Mouse (Mus musculus): ENCODE results near the gene Scamp1. TPM values are rescaled to one million over a fixed set of nuclear protein-coding genes. Genes with fewer than 3 reads are reported as not detected.

The Scamp1 gene
- polyA plus RNA-seq, 1 experiment from 2014 or later: 25.2 TPM

DNA sequence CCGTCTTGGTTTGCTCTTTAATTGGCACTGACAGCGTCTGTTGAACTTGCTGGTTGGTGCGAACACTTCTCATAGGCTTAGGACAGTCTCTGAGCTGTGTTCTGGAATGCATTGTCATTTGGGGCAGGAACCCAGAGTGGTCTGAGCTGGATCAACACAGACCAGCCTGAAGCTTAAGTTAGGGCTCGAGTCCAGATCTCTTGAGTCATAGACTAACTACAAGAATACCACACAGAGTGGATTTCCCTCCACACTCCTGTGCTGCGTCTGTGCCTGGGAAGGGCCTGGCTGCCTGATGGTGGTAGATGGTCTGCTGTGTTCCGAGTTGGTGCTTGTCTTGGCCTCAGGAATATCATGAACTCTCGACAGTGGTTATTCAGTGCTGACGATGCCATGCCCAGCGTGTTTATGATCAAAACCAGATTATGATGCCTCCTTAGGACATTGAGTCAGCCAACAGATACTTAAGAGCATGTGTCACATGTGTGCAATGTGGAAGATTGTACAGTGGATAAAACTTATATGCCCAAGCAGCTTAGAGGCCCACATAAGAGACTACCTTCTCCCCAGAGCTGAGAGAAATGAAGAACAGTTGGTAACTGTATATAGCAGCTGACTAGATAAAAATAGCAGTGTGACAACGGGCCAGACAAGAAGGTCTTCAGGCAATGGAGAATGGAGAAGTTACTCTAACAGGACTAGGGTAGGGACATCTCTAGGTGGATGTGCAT lies 100.8 kb downstream of the Scamp1 start:
- Histone ChIP-seq H3K36me3 (ENCODE audit: control insufficient read depth, insufficient read depth, low read length) (0 out of 2 replicates have a peak, but pooled peaks cover 2% of the 10 kb centered on the region), H3K9ac (ENCODE audit: low read depth, low read length) (no peak overlapping the region), H3K4me3 (ENCODE audit: low read depth, low read length) (no peak overlapping the region), H3K27me3 (replicated peaks; ENCODE audit: control insufficient read depth, insufficient read depth, low read length) (no peaks in the 10 kb centered on the region), H3K27ac (replicated peaks; ENCODE audit: low read depth, low read length) (0 out of 2 replicates have a peak overlapping the region, but pooled peaks have one; percentile 22), H3K4me2 (ENCODE audit: low read depth, low read length) (no peak overlapping the region), H3K4me1 (ENCODE audit: control insufficient read depth, insufficient read depth, low read length) (peaks cover 6% of the 10 kb centered on the region; the same call in 1 of the 2 replicates), H3K9me3 (ENCODE audit: control insufficient read depth, low read length) (no peaks in the 10 kb centered on the region)
- DNase-seq (ENCODE audit: low spot score) (no peak), ATAC-seq (ENCODE audit: low read depth) (0 out of 2 replicates have a peak, but pooled peaks have one; percentile 9)
- 71% methylated on average over 10 of the region's 10 CpGs for WGBS

DNA sequence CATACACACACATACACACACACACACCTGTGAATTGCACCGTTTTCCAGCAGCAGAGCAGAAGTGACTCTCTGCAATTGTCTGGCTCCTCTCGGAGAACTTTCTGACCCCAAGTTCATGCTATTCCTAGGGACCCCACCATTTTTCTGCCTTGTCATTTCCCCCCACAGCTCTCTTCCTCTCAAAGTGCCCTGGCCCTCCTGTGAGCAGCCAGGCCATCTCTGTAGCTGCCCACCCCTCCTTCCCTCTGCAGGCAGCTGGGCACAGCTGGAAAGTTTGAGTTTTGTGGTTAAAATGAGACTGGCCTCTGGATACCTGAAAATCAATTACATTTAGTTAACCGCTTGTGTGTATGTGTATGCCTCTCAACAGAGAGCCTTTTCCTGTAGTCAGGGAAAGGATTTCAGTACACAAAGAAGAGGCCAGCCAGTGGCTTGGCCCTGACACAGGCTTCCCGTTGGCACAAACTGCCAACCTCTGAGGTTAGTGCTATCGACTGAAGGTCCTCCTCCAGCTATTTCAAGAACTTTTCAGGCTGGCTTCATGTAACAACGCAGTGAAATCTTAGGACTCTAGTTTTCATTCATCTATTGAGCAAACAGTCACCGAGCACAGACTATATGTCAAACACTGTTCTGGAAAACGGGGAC lies 102.2 kb downstream of the Scamp1 start:
- H3K27me3 ChIP-seq (replicated peaks; ENCODE audit: control insufficient read depth, insufficient read depth, low read length): no peaks in the 10 kb centered on the region
- no peak overlapping the region for H3K9ac ChIP-seq (ENCODE audit: low read depth, low read length)
- peak; percentile 40 for DNase-seq (ENCODE audit: low spot score)
- no peak overlapping the region for H3K4me3 ChIP-seq (ENCODE audit: low read depth, low read length)
- ATAC-seq (ENCODE audit: low read depth): no peak
- H3K4me2 ChIP-seq (ENCODE audit: low read depth, low read length): no peak overlapping the region
- H3K9me3 ChIP-seq (ENCODE audit: control insufficient read depth, low read length): no peaks in the 10 kb centered on the region
- 72% methylated on average over 8 of the region's 8 CpGs for whole genome bisulfite sequencing
- H3K36me3 ChIP-seq (ENCODE audit: control insufficient read depth, insufficient read depth, low read length): peaks cover 11% of the 10 kb centered on the region; the same call in 1 of the 2 replicates
- H3K27ac ChIP-seq (replicated peaks; ENCODE audit: low read depth, low read length): no peak overlapping the region
- H3K4me1 ChIP-seq (ENCODE audit: control insufficient read depth, insufficient read depth, low read length): peaks cover 6% of the 10 kb centered on the region

GRCm38 (mm10) chr13:94182026-94182425 lies 103.6 kb downstream of the Scamp1 start:
- WGBS: 90% methylated on average over 5 of the region's 5 CpGs
- no peak overlapping the region for H3K9ac ChIP-seq (ENCODE audit: low read depth, low read length)
- no peak overlapping the region for H3K27ac ChIP-seq (replicated peaks; ENCODE audit: low read depth, low read length)
- peaks cover 4% of the 10 kb centered on the region for H3K4me1 ChIP-seq (ENCODE audit: control insufficient read depth, insufficient read depth, low read length)
- no peaks in the 10 kb centered on the region for H3K27me3 ChIP-seq (replicated peaks; ENCODE audit: control insufficient read depth, insufficient read depth, low read length)
- no peak for ATAC-seq (ENCODE audit: low read depth)
- no peak for DNase-seq (ENCODE audit: low spot score)
- H3K36me3 ChIP-seq (ENCODE audit: control insufficient read depth, insufficient read depth, low read length): peaks cover 11% of the 10 kb centered on the region; the same call in 1 of the 2 replicates
- H3K4me2 ChIP-seq (ENCODE audit: low read depth, low read length): no peak overlapping the region
- H3K9me3 ChIP-seq (ENCODE audit: control insufficient read depth, low read length): no peaks in the 10 kb centered on the region
- H3K4me3 ChIP-seq (ENCODE audit: low read depth, low read length): no peak overlapping the region

DNA sequence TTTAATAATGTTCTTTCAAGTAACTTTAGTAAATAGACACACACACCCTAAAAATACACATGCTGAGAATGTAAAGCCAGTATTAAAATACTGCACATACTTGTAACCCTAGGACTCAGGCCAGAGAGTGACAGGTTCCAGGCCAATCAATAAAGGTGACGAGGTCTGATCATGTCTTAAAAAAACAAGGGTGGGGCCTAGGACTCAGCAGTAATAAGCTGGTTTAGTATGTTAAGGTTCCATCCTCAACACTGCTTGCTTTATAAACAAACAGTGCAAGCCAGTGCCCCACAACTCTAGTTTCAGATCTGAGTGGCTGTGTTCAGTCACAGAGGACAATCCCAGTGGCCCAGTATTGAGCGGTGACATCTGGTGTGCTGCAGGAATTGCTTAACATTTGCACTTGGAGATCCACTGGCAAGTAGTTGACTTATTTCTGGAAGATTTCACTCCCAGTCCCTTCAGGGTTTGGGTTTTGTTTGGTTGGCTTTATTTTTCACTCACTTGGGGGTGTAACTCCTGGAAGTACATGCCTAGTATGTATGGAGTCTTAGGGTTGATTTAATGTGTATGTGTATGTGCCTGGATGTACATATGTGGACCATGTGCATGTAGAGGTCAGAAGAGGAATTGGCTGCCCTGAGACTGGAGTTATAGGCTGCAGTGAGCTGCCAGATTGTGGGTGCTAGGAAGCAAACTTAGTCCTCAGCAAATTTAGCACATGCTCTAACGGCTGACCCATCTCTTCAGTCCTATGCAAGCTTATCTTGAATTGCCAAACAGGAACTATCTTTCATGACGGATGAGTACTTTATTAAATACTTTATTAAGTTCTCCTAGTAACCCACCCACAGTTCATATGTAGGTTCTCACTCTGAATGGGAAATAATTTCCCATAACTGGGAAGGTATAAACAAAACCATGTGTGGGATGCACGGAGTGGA lies 104.9 kb downstream of the Scamp1 start:
- H3K4me2 ChIP-seq (ENCODE audit: low read depth, low read length): no peak overlapping the region
- 71% methylated on average over 5 of the region's 5 CpGs for WGBS
- H3K27me3 ChIP-seq (replicated peaks; ENCODE audit: control insufficient read depth, insufficient read depth, low read length): no peaks in the 10 kb centered on the region
- DNase-seq (ENCODE audit: low spot score) (no peak), ATAC-seq (ENCODE audit: low read depth) (no peak)
- peaks cover 12% of the 10 kb centered on the region; the same call in 1 of the 2 replicates for H3K36me3 ChIP-seq (ENCODE audit: control insufficient read depth, insufficient read depth, low read length)
- H3K9me3 ChIP-seq (ENCODE audit: control insufficient read depth, low read length): no peaks in the 10 kb centered on the region
- peaks cover under 1% of the 10 kb centered on the region for H3K4me1 ChIP-seq (ENCODE audit: control insufficient read depth, insufficient read depth, low read length)
- no peak overlapping the region for H3K4me3 ChIP-seq (ENCODE audit: low read depth, low read length)
- no peak overlapping the region for H3K9ac ChIP-seq (ENCODE audit: low read depth, low read length)
- H3K27ac ChIP-seq (replicated peaks; ENCODE audit: low read depth, low read length): no peak overlapping the region

GRCm38 (mm10) chr13:94178401-94179040 lies 107.1 kb downstream of the Scamp1 start:
- H3K9ac ChIP-seq (ENCODE audit: low read depth, low read length): no peak overlapping the region
- H3K9me3 ChIP-seq (ENCODE audit: control insufficient read depth, low read length): no peaks in the 10 kb centered on the region
- 52% methylated on average over 11 of the region's 11 CpGs for WGBS
- H3K27ac ChIP-seq (replicated peaks; ENCODE audit: low read depth, low read length): peak overlapping the region; percentile 63
- ATAC-seq (ENCODE audit: low read depth): peak; percentile 70
- no peaks in the 10 kb centered on the region for H3K27me3 ChIP-seq (replicated peaks; ENCODE audit: control insufficient read depth, insufficient read depth, low read length)
- H3K4me3 ChIP-seq (ENCODE audit: low read depth, low read length): no peak overlapping the region
- H3K36me3 ChIP-seq (ENCODE audit: control insufficient read depth, insufficient read depth, low read length): peaks cover 12% of the 10 kb centered on the region; the same call in 1 of the 2 replicates
- DNase-seq (ENCODE audit: low spot score): peak; percentile 86
- H3K4me1 ChIP-seq (ENCODE audit: control insufficient read depth, insufficient read depth, low read length): peaks cover 19% of the 10 kb centered on the region
- H3K4me2 ChIP-seq (ENCODE audit: low read depth, low read length): no peak overlapping the region; the same call in 1 of the 2 replicates

- H3K9ac ChIP-seq (ENCODE audit: low read depth, low read length): 0 out of 2 replicates have a peak overlapping the region, but pooled peaks have one; percentile 22
- H3K36me3 ChIP-seq (ENCODE audit: control insufficient read depth, insufficient read depth, low read length): peaks cover 12% of the 10 kb centered on the region; the same call in 1 of the 2 replicates
- peak overlapping the region; percentile 94; the same call in 1 of the 2 replicates for H3K4me2 ChIP-seq (ENCODE audit: low read depth, low read length)
- no peak for ATAC-seq (ENCODE audit: low read depth)
- WGBS: 49% methylated on average over 7 of the region's 7 CpGs
- H3K27me3 ChIP-seq (replicated peaks; ENCODE audit: control insufficient read depth, insufficient read depth, low read length): no peaks in the 10 kb centered on the region
- H3K27ac ChIP-seq (replicated peaks; ENCODE audit: low read depth, low read length): no peak overlapping the region
- DNase-seq (ENCODE audit: low spot score): no peak
- no peak overlapping the region for H3K4me3 ChIP-seq (ENCODE audit: low read depth, low read length)
- peaks cover 25% of the 10 kb centered on the region for H3K4me1 ChIP-seq (ENCODE audit: control insufficient read depth, insufficient read depth, low read length)
- no peaks in the 10 kb centered on the region for H3K9me3 ChIP-seq (ENCODE audit: control insufficient read depth, low read length)
Observed at GRCm38 (mm10) chr13:94177148-94177547, 108.5 kb downstream of the Scamp1 start.

GRCm38 (mm10) chr13:94175379-94176050 lies 110.1 kb downstream of the Scamp1 start:
- peak overlapping the region; percentile 69 for H3K9ac ChIP-seq (ENCODE audit: low read depth, low read length)
- peaks cover 25% of the 10 kb centered on the region for H3K4me1 ChIP-seq (ENCODE audit: control insufficient read depth, insufficient read depth, low read length)
- no peaks in the 10 kb centered on the region for H3K9me3 ChIP-seq (ENCODE audit: control insufficient read depth, low read length)
- ATAC-seq (ENCODE audit: low read depth): no peak
- H3K36me3 ChIP-seq (ENCODE audit: control insufficient read depth, insufficient read depth, low read length): peaks cover 12% of the 10 kb centered on the region; the same call in 1 of the 2 replicates
- peak overlapping the region; percentile 94 for H3K4me2 ChIP-seq (ENCODE audit: low read depth, low read length)
- DNase-seq (ENCODE audit: low spot score): no peak
- peak overlapping the region; percentile 62; the same call in 1 of the 2 replicates for H3K27ac ChIP-seq (replicated peaks; ENCODE audit: low read depth, low read length)
- H3K27me3 ChIP-seq (replicated peaks; ENCODE audit: control insufficient read depth, insufficient read depth, low read length): no peaks in the 10 kb centered on the region
- 68% methylated on average over 6 of the region's 6 CpGs for WGBS
- H3K4me3 ChIP-seq (ENCODE audit: low read depth, low read length): peak overlapping the region; percentile 50

Data from embryonic facial prominence, embryonic 14.5 days (tissue).